Comparison of ENCODE assay signal across 12 mouse cellular contexts in the genomic region with DNA sequence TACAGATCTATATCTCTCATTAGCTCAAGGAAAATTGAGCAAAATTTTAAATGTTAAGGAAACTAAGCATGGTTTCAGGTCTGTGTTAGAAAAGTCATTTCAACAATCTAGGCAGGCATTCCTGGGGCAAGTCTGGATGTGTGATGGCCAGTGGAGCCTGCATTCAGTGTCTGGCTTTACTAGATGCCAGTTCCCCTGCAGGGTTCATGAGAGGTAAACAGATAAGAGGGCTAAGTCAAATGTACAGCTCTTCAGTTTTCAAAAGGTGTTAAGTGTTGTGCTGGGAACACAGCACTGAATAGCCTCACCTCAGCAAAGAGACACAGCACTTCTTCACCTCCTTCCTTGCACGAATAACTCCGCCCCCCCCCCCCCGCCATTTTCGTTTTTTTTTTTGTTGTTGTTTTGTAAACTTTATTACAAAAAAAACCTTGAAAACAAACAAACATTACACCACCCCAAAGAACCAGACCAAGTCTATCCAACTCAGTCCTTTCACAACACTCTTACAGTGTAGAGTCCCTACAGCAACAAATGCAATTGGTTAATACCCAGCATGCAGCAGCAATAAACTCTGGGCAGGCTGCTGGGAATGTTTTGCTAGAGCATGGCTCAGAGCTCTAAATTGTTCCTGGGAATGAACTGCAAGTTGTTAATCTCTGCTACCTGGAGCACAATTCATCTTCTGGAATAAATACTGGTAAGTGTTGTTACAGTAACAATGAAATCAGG.
"Had no signal": no experiment of that assay in that cellular context is flagged by ENCODE, and none has a peak within 500 bp of the region (broad histone marks: within the 10 kb centered on the region; RNA-seq: fewer than 3 reads in every experiment).

No protein-coding gene starts in this region.

- H3K27me3 ChIP-seq: kidney, embryonic 15.5 days; midbrain, embryonic 13.5 days had no signal

- H3K36me3 ChIP-seq: midbrain, embryonic 13.5 days had no signal

- H3K4me1 ChIP-seq: midbrain, embryonic 13.5 days had no signal

- H3K27ac ChIP-seq: kidney, embryonic 15.5 days; liver, embryonic 14.5 days; midbrain, embryonic 13.5 days; stomach, postnatal 0 days had no signal

- H3K4me3 ChIP-seq: kidney, embryonic 15.5 days; midbrain, embryonic 13.5 days had no signal

- H3K9ac ChIP-seq: kidney, embryonic 15.5 days; liver, embryonic 14.5 days; midbrain, embryonic 13.5 days had no signal

- DNase-seq: kidney, adult 2 months; kidney, postnatal 14 days; layer of hippocampus, adult 9-11 months; layer of hippocampus, postnatal 36 days; lung, adult 2 months; lung, postnatal 36 days; right cerebral cortex, postnatal 25 days; thymus, postnatal 4 days had no signal
